ENCODE assay signal across 8 mouse cellular contexts in genomic region chr2:60126831-60127230, GRCm38 (mm10).
A peak's percentile ranks its signal among the peaks of the same experiment; 100 is the strongest.
DNase-seq lines count a peak whose midpoint lies in the region; ATAC-seq lines count a peak whose summit lies in the region.

No protein-coding gene starts in this region.

- H3K4me1 ChIP-seq in intestine, embryonic 16.5 days (ENCODE audit: control insufficient read depth, insufficient read depth, low read length), result 0 out of 2 replicates have a peak, but pooled peaks cover 4% of the 10 kb centered on the region
- peaks cover 8% of the 10 kb centered on the region; the same call in 1 of the 2 replicates for H3K4me1 ChIP-seq in neural tube, embryonic 12.5 days

- no peaks in the 10 kb centered on the region for H3K27me3 ChIP-seq in intestine, embryonic 16.5 days (replicated peaks; ENCODE audit: control insufficient read depth, insufficient read depth, low read length)
- H3K27me3 ChIP-seq in neural tube, embryonic 12.5 days (replicated peaks), result no peaks in the 10 kb centered on the region

- ATAC-seq in intestine, embryonic 16.5 days, result no peak
- peak; percentile 37; the same call in 1 of the 2 replicates for ATAC-seq in neural tube, embryonic 12.5 days (ENCODE audit: low FRiP score, low read depth)

- no peak overlapping the region for H3K27ac ChIP-seq in intestine, embryonic 16.5 days (ENCODE audit: low read length)
- H3K27ac ChIP-seq in neural tube, embryonic 12.5 days, result no peak overlapping the region

- no peaks in the 10 kb centered on the region for H3K9me3 ChIP-seq in intestine, embryonic 16.5 days (ENCODE audit: control insufficient read depth, low read length)
- H3K9me3 ChIP-seq in neural tube, embryonic 12.5 days, result no peaks in the 10 kb centered on the region

- WGBS in intestine, embryonic 16.5 days, result 33% methylated on average over 7 of the region's 7 CpGs
- WGBS in neural tube, embryonic 12.5 days, result 10% methylated on average over 7 of the region's 7 CpGs

- no peaks in the 10 kb centered on the region for H3K36me3 ChIP-seq in intestine, embryonic 16.5 days (ENCODE audit: control insufficient read depth, insufficient read depth, low read length)
- no peaks in the 10 kb centered on the region for H3K36me3 ChIP-seq in neural tube, embryonic 12.5 days

- peak; percentile 29 to 69 for DNase-seq in adrenal gland, adult (ENCODE audit: inconsistent age in 2 of 2, low spot score in 1 of 2)
- DNase-seq in adrenal gland, postnatal 4 days (ENCODE audit: low spot score in 2 of 2), result no peak
- peak; percentile 30 for DNase-seq in thymus, postnatal 4 days
- DNase-seq in thymus, postnatal 36 days, result no peak
- DNase-seq in frontal cortex, postnatal 10 days (ENCODE audit: low spot score in 2 of 2), result no peak
- DNase-seq in testis, postnatal 10 days (ENCODE audit: low spot score), result no peak

- peak overlapping the region; percentile 32; the same call in 1 of the 2 replicates for H3K4me2 ChIP-seq in intestine, embryonic 16.5 days (ENCODE audit: low read depth, low read length)
- H3K4me2 ChIP-seq in neural tube, embryonic 12.5 days (replicated peaks), result peak overlapping the region; percentile 62

- no peak overlapping the region for H3K9ac ChIP-seq in intestine, embryonic 16.5 days (ENCODE audit: low read depth, low read length)
- H3K9ac ChIP-seq in neural tube, embryonic 12.5 days, result no peak overlapping the region

- H3K4me3 ChIP-seq in intestine, embryonic 16.5 days (ENCODE audit: low read length), result no peak overlapping the region
- no peak overlapping the region for H3K4me3 ChIP-seq in neural tube, embryonic 12.5 days

Comparison
In these comparisons a context has a peak if more than half of its experiments do, and no peak if none do; other contexts are left out.
1. DNase-seq: peak in adrenal gland, adult (2 of 2) and thymus, postnatal 4 days (single experiment); none in adrenal gland, postnatal 4 days (0 of 2), thymus, postnatal 36 days (0 of 2), frontal cortex, postnatal 10 days (0 of 2) and testis, postnatal 10 days (single experiment).